Mouse (Mus musculus) CH12.LX (cell line): ENCODE data around the gene Foxn1.

Source experiments
- BHLHE40 ChIP-seq: IDR thresholded peaks from 2 replicates; pipeline ENCODE4 v1.6.1; 2011; ENCODE audit warnings: mild to moderate bottlenecking, low read depth, low read length, improper control_type of control experiment
- CHD2 ChIP-seq: IDR thresholded peaks from 2 replicates; pipeline ENCODE4 v1.6.1; 2011; ENCODE audit warnings: low read length, improper control_type of control experiment
- CTCF ChIP-seq, 2 experiments: IDR thresholded peaks in 1 of 2; conservative IDR thresholded peaks in 1 of 2; 2 replicates each; pipeline ENCODE4 v1.5.1; 2011 to 2012; ENCODE audit warnings: low read depth in 2 of 2, low read length in 2 of 2, improper control_type of control experiment in 1 of 2, inconsistent platforms in 1 of 2, mild to moderate bottlenecking in 1 of 2, moderate library complexity in 1 of 2
- EP300 ChIP-seq: IDR thresholded peaks from 2 replicates; pipeline ENCODE4 v1.6.1; 2011; ENCODE audit warnings: low read length, improper control_type of control experiment
- IRF4 ChIP-seq: IDR thresholded peaks from 2 replicates; pipeline ENCODE4 v1.6.1; 2014; ENCODE audit warnings: low read depth, mild to moderate bottlenecking, inconsistent platforms, low read length, improper control_type of control experiment
- MAX ChIP-seq: IDR thresholded peaks from 2 replicates; pipeline ENCODE4 v1.6.1; 2011; ENCODE audit warnings: low read length, improper control_type of control experiment
- MAZ ChIP-seq: IDR thresholded peaks from 2 replicates; pipeline ENCODE4 v1.6.1; 2012; ENCODE audit warnings: low read depth, mild to moderate bottlenecking, inconsistent platforms, low read length, improper control_type of control experiment, moderate library complexity
- POLR2A ChIP-seq: IDR thresholded peaks from 2 replicates; pipeline ENCODE4 v1.6.1; 2011; ENCODE audit warnings: low read depth, mild to moderate bottlenecking, improper control_type of control experiment, low read length
- RCOR1 ChIP-seq: conservative IDR thresholded peaks from 2 replicates; pipeline ENCODE4 v1.6.1; 2012; ENCODE audit warnings: low read depth, mild to moderate bottlenecking, inconsistent platforms, low read length, improper control_type of control experiment
- TCF12 ChIP-seq: IDR thresholded peaks from 2 replicates; pipeline ENCODE4 v1.6.1; 2014; ENCODE audit warnings: low read depth, mild to moderate bottlenecking, inconsistent platforms, low read length, improper control_type of control experiment
- USF1 ChIP-seq: IDR thresholded peaks from 2 replicates; pipeline ENCODE4 v1.6.1; 2014; ENCODE audit warnings: low read depth, mild to moderate bottlenecking, inconsistent platforms, low read length, improper control_type of control experiment
- ZMIZ1 ChIP-seq: IDR thresholded peaks from 2 replicates; pipeline ENCODE4 v1.6.1; 2012; ENCODE audit warnings: low read depth, mild to moderate bottlenecking, inconsistent platforms, low read length, improper control_type of control experiment
- ZNF384 ChIP-seq: IDR thresholded peaks from 2 replicates; pipeline ENCODE4 v1.6.1; 2012; ENCODE audit warnings: low read depth, low read length, improper control_type of control experiment, inconsistent platforms

- TF ChIP-seq BHLHE40 (no peak), POLR2A (no peak), USF1 (no peak), CTCF (conservative IDR thresholded peaks at IDR 0.05 in 1 of 2, IDR thresholded peaks at IDR 0.05 in 1 of 2; ENCODE audit: low read depth in 2 of 2, low read length in 2 of 2) (no peak), MAZ (no peak), TCF12 (no peak), RCOR1 (no peak), CHD2 (0 out of 2 replicates have a peak, but pooled peaks have one; percentile 16), EP300 (no peak), ZNF384 (no peak), ZMIZ1 (no peak), MAX (no peak), IRF4 (no peak)
These were observed 31.5 kb downstream of the Foxn1 start for GRCm38 (mm10) chr11:78354905-78355304.
